Mouse (Mus musculus) urinary bladder, postnatal 4 days (tissue): ENCODE data around the gene Hectd1.
A peak's percentile ranks its signal among the peaks of the same experiment; 100 is the strongest.

ENCODE experiments used
- DNase-seq, 2 experiments: peaks; one replicate each; pipeline ENCODE4 v3.0.0; 2021 to 2022; ENCODE audit warnings: low spot score in 2 of 2

The Hectd1 gene

DNA sequence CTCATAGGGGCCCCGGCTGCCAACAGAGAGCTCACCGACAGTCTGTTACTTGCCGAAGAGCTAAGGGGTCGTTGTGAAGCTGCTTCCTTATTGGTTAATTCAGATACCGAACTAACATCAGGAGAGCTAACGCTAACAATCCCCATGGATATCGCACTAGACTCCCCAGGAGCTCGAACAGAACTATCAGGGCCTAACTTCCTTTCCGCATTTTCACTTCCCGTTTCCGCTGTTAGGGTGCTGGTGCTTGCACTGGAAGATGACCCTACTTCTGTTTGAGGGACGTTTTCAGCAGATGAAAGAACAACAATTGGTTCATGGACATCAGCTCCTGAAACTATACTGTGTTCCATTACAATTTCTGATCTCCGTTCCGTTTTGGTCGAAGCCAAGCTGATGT is 60.6 kb downstream of the Hectd1 start:
- DNase-seq: no peak

DNA sequence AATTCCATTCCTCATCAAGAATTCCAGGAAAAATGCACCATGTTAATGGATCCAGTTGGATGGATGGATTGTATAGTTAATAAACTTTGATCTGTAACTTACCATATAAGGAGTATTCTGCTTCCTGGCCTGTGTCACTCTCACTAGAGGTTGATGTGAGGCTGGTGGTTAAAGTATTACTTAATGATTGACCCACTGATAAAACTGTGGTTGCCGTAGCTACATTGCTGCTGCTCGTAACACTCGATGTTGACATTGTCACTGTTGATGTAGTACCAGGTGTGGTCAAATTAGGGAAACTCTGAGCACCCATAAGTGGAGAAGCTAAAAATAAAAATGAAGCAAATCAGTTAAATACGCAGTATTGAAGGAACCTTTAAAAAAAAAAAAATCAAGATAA is 61.9 kb downstream of the Hectd1 start:
- no peak for DNase-seq

DNA sequence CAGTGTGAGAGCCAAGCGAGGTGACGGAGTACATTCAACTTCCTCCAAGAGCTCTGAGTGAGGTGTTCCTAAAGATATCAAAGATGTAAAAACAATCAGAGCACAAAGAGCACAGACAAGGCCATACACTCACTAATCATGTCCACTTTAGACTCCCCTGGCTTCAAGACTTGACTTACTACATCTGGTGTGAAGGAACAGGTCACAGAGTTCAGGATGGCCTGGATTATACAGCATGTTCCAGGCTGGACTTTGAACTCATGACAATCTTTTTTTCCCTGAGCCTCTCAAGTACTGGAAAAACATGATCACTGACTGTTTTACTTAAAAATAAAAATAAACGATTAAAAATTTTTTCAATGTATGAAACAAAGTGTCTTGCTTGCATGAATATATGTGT is 70.0 kb downstream of the Hectd1 start:
- DNase-seq: no peak

DNA sequence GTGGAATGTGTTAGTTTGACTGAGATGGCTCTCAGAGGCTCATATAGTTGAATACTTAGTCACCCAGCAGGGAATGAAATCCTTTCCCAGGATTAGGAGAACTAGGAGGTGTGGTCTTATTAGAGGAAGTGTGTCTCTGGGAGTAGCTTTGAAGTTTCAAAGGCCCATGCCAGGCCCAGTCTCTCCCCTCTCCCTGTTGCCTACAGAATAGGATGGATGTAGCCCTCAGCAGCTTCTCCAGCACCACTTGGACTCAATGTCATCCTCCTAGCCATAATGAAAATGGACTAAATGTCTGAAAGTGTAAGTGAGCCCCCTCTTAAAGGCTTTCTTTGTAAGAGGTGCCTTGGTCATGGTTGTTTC is 72.8 kb downstream of the Hectd1 start:
- no peak for DNase-seq

DNA sequence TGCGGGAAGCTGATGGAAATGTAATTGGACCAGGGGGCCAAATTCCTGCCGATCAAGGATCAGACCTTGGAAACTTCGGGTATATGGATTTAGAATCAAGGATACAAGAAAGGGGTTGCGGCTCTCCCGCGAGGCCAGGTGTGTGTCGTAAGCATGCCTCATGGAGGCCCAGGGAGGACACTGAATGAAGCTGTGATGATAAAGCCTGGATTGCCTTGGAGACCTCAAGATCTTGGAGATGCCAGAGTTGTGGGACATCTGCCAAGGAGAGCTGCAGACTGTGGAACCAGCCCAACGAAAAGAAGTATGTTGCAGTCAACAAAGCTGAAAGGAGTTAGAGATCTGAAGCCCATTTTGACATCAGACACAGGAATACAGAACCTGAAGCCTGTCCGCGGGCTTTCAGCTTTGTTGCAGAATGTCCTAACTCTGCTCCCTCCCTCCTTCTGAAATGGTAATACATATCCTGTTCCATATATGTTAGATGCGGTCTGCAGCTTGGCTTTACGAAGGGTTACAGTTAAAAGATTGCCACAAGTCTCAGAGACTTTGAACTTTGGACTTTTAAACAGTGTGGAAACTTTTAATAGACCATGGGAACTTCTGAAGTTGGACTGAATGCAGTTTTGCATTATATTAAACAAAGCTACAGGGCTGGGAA is 73.3 kb downstream of the Hectd1 start:
- DNase-seq: no peak

DNA sequence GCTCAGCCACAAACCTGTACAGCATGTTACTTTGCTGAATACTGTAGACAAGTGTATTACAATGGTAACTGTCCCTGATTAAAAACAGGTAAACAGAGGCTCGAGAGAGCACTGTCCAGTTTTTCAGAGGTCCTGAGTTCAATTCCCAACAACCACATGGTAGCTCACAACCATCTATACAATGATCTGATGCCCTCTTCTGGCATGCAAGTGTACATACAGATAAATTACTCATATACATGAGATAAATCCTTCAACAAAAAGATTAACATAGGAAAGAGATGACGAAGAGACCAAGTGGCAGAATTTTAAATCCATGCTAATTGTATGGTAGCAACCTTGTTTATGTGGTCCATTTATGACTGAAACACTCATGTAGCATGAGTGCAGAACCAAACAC is 82.0 kb downstream of the Hectd1 start:
- DNase-seq: no peak

DNA sequence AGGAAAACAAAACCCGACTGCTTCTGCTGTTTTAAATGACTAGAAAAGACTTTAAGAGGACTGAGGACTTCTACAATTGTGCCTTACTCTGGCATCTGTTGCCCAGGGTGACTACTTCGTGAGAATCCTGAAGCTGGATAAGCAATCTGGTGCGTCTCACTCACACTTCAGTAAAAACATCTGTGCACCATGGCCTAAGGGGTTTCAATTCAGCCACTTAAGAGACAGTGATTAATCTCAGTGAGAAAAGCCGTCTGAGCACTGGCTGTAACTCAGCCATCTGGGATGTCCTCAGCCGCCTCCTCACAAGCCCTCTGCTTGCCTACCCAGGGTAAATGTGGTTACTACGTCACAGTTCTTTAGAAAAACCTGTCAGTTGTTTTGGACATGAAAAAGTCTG is 84.4 kb downstream of the Hectd1 start:
- no peak for DNase-seq

DNA sequence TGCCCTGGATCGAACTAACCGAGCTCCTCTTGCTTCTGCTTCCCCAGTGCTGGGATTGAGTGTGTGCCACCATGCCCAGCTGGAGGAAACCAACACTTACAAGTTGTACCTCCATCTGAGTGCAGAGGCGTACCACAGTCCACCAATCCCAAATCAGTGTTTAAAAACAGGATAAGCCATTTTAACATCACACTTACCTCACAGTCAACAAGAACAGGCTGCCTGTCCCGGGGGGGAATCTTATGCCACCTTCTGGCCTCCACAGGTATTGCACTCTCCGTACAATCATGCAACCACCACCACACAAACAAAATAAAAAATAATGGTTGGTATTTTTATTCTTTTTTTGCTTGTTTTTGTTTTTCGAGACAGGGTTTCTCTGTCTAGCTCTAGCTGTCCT is 87.6 kb downstream of the Hectd1 start:
- DNase-seq: no peak

DNA sequence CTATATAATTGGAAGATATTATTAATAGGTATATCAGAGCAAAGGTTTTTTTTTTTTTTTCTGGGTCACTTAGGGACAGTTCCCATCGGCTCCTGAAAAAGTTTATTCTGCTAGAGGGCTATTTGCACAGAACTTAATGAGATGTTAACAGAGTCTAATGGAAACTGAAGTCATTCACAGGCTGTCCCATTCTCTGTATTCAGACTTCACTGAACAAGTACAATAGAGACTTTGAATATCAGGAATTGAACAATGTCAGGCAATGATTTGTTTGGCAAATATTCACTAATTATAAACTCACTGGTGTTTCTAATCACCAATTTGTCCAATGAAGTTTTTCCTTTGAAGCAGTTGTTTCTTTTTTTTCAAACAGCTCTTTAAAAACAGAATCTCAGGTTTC is 92.5 kb downstream of the Hectd1 start:
- no peak for DNase-seq

DNA sequence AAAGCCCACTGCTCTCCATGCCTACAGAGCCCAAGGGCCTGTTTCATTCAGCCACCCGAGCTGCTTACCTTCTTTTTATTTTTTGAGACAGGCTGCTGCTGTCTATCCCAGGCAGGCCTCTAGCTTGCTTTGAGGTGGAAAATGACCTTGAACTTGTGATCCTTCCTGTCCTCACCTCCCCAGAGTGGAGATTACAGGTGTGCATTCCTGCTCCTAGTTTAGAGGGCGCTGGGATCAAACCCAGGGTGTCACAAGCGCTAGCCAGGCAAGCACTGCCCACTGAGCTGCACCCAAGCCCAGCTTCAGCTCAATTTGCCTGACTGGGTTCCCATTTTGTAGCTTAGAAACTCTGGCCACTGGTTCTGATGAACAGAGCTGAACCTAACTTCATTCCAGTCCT is 93.0 kb downstream of the Hectd1 start:
- no peak for DNase-seq

DNA sequence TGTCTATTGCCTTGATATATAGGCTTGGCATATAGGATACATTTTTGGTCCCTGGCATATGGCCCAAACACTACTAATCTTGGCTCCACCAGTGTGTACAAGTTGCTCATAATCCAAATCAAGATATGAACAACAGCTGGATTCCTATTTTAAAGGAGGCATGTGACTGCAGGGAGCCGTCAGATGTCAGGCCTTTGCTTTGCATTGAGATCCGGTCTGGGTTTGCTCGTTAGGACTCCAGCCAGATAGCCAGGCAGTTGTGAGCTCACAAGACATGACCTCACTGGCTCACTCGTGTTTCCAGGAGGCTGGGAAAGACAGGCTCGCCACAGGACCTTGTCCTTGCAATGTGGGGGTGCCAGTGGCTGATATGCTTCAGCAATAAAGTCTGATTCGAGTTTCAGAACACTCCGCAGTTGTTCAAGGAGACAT is 93.5 kb downstream of the Hectd1 start:
- DNase-seq: no peak

DNA sequence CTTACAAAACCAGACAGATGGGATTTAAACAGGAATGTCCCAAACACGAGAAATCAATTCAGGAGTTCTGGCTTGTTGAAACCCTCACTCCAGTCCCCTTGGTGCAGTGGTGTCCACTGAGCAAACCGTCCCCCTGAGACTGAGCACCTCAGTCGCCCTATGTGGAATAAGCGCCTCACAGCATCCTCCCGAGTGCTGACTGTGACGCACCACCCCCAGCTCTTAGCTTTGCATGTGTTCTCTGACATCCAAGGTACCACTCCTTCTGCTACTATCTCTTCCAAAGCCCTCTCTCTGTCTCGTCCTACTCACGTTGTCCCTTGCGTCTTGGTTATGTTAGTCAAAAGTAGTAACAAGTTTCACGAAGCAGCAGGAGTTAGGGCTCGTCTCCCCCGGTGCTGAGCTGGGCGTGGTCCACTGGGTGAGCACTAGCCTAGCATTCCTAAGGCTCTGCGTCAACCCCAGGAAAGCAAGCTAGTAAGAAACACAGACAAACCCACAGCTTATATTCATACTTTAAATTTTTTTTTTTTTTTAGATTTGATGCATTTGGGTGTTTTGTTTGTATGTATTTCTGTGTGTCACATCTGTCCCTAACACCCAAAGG is 94.6 kb downstream of the Hectd1 start:
- peak in 1 of 2 experiments; percentile 30 for DNase-seq

DNA sequence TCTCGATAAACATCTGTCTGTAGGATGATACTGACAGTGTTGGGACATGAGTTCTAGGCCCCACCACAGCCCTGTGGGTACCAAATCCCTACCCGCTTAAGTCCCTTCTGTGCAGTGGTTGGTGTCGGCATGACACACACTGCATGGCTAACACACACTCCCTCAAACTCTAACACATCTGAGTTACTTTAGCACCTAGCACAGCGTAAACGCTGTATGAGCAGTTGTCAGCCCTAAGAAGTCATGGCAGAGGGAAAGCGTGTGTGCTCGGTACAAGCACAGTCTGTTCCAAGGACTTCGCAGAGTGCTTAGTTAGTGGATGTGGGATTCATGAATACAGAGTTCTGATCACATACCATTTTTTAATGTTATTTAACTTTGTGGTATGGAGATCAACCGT is 99.5 kb downstream of the Hectd1 start:
- DNase-seq: no peak

DNA sequence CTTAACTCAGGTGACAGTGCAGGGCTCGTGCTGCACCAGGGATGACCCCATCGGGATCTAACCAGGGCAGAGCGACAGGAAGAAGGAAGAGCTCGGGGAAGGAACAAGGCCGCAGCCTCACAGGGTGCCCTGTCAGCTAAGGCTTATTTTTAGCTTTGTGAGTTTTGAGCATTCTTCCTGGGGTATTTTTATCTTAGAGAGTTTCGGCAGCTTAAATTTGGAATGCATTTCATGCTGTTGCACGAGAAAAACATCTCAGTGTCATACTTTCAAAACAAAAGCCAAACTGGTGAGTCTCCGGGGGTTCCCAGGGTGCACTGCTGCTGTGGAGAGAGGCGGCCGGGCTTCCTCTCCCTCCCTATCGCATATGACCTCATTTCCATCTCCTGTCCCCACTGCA is 100.3 kb downstream of the Hectd1 start:
- peak in 1 of 2 experiments; percentile 34 for DNase-seq

DNA sequence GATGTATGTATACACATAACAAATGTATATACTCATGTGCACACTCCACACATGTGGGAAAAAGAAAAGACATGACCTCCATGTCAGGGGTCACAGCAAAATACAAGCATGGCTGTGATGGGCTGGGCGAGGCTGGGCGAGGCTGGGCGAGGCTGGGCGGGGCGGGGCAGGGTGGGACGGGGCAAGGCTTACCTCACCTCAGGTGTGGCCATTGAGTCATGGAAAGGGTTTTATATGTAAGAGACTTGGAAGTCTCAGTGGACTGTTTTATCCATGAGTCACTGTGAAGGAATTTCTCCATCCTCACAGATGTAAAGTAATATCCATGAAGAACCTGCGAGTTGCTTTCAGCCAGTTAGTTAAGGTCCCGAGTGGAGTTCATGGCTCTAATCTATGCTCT is 107.5 kb downstream of the Hectd1 start:
- DNase-seq: no peak

DNA sequence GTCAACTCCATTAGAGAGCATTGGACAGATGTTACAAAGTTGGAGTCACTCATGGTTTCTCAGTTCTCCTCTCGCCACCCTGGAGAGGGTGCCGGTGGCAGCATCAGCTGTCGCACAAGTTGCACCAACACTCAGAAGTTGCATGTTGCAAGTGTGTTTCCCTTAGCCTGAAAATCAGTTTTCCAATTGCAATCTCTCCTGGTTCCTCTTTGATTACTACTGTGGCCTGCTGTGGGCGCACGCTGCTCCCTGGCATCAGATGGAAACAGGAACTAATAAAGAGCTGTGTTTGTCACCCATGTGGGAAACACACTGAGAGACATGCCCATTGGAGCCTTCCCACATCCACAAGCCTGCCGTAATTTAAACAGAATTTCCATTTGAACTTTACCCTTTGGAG is 110.7 kb downstream of the Hectd1 start:
- no peak for DNase-seq

DNA sequence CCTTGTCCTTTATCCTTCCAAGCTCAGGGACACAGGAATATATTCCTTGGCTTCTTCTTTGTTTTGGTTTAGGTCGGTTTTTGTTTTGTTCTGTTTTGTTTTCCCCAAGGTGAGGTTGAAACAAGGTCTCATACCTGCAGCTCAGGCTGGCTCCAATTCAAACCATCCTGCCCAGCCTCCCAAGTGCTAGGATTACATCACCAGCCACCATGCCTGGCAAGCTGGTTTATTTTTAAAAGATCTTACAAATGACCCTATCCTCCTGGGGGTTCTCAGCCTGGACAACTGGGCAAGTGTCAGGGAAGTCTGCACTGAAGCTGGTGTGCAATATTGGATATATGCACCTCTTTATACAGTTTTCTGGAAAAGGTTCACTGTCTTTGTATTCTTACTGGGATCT is 116.7 kb downstream of the Hectd1 start:
- DNase-seq: no peak

DNA sequence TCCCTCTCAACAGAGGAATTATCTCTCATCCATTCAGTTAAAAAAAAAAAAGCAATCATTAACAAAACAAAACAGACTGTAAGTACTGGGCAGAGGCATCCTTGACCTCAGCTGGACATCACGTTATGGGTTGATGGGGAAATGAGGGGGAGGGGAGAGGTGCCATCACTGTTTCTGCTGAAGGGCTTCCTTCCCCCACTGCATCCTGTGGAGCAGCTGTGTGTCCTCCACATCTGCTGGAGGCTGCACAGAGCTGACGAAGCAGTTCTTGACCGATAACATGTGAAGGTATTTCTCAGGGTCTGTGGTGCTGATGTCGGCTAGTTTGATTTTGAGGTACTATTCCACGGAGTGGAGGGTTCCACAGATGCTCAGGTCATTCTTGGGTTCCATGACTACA is 119.2 kb downstream of the Hectd1 start:
- no peak for DNase-seq

DNA sequence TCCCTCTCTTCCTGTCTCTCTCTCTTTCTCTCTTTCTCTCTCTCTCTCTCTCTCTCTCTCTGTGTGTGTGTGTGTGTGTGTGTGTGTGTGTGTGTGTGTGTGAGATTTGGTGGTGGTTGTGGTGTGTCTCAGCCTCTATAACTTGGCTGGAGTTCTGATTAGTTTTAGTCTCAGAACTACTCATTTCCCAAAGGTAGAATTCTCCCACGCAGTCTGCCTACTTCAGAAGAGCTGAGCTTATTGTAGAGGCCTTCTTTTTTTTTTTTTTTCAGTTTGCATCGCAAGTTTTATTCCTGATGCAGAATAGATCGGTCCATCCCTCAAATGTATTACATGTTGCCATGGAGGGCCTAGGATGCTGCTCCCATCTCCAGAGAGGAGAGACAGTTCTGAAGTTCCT is 119.6 kb downstream of the Hectd1 start:
- no peak for DNase-seq

DNA sequence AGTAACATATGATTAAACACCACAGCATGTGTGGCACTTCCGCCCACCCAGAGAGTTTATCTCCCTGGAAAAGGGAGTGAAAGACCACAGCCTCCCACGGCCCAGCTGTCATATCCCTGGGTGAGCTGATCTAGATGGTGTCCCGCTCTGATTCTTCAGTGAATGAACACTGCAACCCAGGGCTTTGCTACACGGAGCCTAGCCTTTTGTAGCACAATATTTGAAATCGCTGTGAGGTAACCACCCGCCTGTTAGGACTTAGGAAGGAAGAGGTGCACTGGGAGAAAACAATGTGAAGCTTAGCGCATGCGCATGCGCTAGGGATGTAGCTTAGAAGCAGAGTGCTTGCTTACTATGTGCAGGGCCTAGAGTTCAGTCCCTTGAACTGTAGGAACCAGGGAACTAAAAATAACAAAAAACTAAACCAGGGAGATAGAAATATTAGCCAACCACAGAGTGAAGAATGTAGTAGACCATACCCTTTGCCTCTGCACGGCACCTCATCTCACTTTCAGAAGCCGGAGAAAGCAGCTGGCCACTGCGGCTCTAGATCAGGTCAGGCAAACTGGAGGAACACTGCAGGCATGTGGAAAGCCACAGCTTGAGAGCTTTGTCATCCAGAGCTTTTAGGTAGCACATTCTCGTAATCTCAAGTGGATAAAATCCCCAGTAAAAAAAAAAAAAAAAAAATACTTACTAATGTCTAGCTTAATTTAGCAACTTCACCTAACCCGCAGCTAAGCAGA is 120.2 kb downstream of the Hectd1 start:
- DNase-seq: no peak

DNA sequence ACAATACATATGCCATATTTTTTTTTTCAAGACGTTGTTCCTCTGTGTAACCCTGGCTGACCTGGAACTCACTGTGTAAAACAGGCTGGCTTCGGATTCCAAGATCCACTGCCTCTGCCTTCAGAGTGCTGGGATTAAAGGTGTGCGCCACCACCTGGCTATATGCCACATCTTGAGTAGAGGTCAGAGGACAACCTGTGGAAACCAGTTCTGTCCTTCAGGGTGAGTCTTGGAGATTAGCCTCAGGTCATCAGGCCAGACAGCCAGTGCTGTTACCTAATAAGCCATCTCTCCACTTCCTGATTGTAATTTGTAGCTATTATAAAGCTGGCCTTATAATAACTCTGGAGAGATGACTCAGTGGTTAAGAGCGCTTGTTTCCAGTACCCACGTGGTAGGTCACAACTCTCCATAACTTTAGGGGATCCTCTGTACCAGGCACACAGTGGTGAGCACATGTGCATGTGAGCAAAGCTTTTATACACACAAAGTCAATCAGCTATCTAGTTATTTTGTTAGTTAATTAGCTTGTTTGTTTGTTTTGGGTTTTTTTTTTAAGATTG is 122.6 kb downstream of the Hectd1 start:
- DNase-seq: no peak

DNA sequence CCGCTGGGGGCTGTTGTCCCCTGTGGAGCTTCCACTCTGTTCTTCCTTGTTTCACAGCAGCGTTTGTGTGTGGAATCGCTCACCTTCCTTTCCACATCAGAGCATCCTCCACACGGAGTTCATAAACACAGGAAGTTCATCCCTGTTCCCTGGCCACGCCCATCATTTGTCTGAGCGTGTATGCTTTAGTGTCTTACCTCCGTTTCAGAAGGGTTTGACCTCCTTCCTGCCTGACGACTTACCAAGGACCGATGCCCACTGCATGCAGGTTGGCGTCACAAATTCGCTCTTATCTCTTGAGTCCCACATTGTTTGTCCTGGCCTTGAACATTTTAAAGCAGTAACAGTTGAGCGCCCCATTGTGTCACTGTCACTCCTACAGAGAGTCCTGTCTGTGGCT is 123.6 kb downstream of the Hectd1 start:
- DNase-seq: no peak

DNA sequence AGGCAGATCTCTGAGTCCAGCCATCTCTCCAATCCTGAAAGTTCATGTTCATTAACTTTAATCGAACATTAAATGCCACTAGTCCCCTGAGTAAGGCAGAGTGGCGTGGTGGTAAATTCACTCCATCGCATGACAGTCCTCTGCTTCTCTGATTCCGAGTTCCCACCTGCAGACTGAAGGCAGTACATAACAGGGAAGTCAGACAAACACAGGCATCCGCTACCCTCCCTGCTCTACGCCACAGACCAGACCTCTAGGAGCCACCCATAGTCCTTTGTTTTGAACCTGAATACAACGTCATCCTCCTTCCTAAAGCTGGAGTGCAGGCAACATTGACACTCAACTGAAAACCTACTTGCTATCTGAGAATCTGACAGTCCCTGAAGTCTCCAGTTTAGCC is 124.8 kb downstream of the Hectd1 start:
- no peak for DNase-seq
